Mouse (Mus musculus) olfactory bulb, adult 2 months (tissue): Measurements from ENCODE around the gene Smim8.

Source experiments
- CTCF ChIP-seq: fragments of 200-500 bp; IDR thresholded peaks from 2 replicates; pipeline ENCODE4 v1.5.1; 2012; ENCODE audit warnings: low read depth, mild to moderate bottlenecking, low read length, moderate library complexity; ENCODE audit not compliant: insufficient read depth
- POLR2A ChIP-seq: fragments of 200-500 bp; IDR thresholded peaks from 2 replicates; pipeline ENCODE4 v1.6.1; 2012; ENCODE audit warnings: mild to moderate bottlenecking, low read depth, low read length, moderate library complexity; ENCODE audit not compliant: insufficient read depth

- TF ChIP-seq CTCF: no peak
- TF ChIP-seq POLR2A: no peak
Observed at GRCm38 (mm10) chr4:34798005-34798404, 19.8 kb upstream of the Smim8 start.
